In the genomic region with DNA sequence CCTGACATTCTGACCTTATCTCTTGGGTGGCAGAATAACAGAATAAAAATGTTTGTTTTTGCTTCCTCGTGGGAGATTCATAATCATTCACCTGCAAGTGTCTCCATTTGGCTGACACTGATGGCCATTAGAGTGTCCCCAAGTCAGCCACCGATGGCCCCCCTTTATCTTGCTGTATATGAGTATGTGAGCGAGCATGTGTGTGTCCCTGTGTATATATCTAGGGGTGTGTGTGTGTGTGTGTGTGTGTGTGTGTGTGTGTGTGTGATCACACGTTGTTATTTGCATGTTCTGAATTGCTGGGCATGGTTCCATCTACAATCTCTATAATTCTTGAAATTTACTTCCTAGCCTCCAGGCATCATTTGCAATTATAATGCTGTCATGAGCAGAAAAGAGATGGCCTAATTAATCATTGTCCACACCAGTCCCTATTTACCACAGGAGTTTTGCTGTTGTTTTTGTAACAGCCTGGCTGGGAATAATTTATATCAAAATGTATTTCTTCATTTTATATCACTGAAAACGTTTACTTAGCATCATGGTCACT, we compare ENCODE assay signal across 27 mouse cellular contexts. TPM values are rescaled to one million over a fixed set of nuclear protein-coding genes. Genes with fewer than 3 reads are reported as not detected.
DNase-seq lines count a peak whose midpoint lies in the region; ATAC-seq and TF ChIP-seq lines count a peak whose summit lies in the region.
"Had no signal": no experiment of that assay in that cellular context is flagged by ENCODE, and none has a peak within 500 bp of the region (broad histone marks: within the 10 kb centered on the region; RNA-seq: fewer than 3 reads in every experiment).

No protein-coding gene starts in this region.

- no peak for TF ChIP-seq CTCF in hindbrain, postnatal 0 days (IDR thresholded peaks at IDR 0.05; ENCODE audit: low read depth)

- H3K27me3 ChIP-seq in forebrain, embryonic 15.5 days: no peaks in the 10 kb centered on the region
- peaks cover 5% of the 10 kb centered on the region; the same call in 1 of the 2 replicates for H3K27me3 ChIP-seq in forebrain, embryonic 12.5 days
- no peaks in the 10 kb centered on the region for H3K27me3 ChIP-seq in hindbrain, embryonic 13.5 days
- no peaks in the 10 kb centered on the region for H3K27me3 ChIP-seq in hindbrain, embryonic 14.5 days (ENCODE audit: control insufficient read depth, insufficient read depth, low read length)
- no peaks in the 10 kb centered on the region for H3K27me3 ChIP-seq in neural tube, embryonic 12.5 days (replicated peaks)
- no peaks in the 10 kb centered on the region for H3K27me3 ChIP-seq in hindbrain, postnatal 0 days (ENCODE audit: insufficient read depth, low read length)
- H3K27me3 ChIP-seq: liver, embryonic 15.5 days; stomach, embryonic 15.5 days had no signal

- no peaks in the 10 kb centered on the region for H3K36me3 ChIP-seq in forebrain, embryonic 15.5 days
- no peaks in the 10 kb centered on the region for H3K36me3 ChIP-seq in forebrain, embryonic 12.5 days (replicated peaks)
- no peaks in the 10 kb centered on the region for H3K36me3 ChIP-seq in hindbrain, embryonic 13.5 days
- no peaks in the 10 kb centered on the region for H3K36me3 ChIP-seq in hindbrain, embryonic 14.5 days (replicated peaks; ENCODE audit: control insufficient read depth, insufficient read depth)
- H3K36me3 ChIP-seq in neural tube, embryonic 12.5 days: no peaks in the 10 kb centered on the region
- H3K36me3 ChIP-seq in hindbrain, postnatal 0 days (ENCODE audit: insufficient read depth, low read length): no peaks in the 10 kb centered on the region
- H3K36me3 ChIP-seq: embryonic facial prominence, embryonic 13.5 days; limb, embryonic 12.5 days; liver, embryonic 15.5 days; midbrain, embryonic 10.5 days; stomach, embryonic 15.5 days had no signal

- no peak overlapping the region for H3K9ac ChIP-seq in forebrain, embryonic 15.5 days (replicated peaks)
- no peak overlapping the region for H3K9ac ChIP-seq in forebrain, embryonic 12.5 days
- no peak overlapping the region for H3K9ac ChIP-seq in hindbrain, embryonic 13.5 days
- H3K9ac ChIP-seq in hindbrain, embryonic 14.5 days: no peak overlapping the region
- no peak overlapping the region for H3K9ac ChIP-seq in neural tube, embryonic 12.5 days
- H3K9ac ChIP-seq in hindbrain, postnatal 0 days (replicated peaks; ENCODE audit: low read length): no peak overlapping the region
- H3K9ac ChIP-seq: embryonic facial prominence, embryonic 13.5 days; limb, embryonic 12.5 days; liver, embryonic 15.5 days; lung, embryonic 14.5 days; stomach, embryonic 15.5 days had no signal

- no peaks in the 10 kb centered on the region for H3K9me3 ChIP-seq in forebrain, embryonic 15.5 days
- H3K9me3 ChIP-seq in forebrain, embryonic 12.5 days: no peaks in the 10 kb centered on the region
- H3K9me3 ChIP-seq in hindbrain, embryonic 13.5 days: no peaks in the 10 kb centered on the region
- H3K9me3 ChIP-seq in hindbrain, embryonic 14.5 days (ENCODE audit: control insufficient read depth, low read length): no peaks in the 10 kb centered on the region
- H3K9me3 ChIP-seq in neural tube, embryonic 12.5 days: no peaks in the 10 kb centered on the region
- H3K9me3 ChIP-seq in hindbrain, postnatal 0 days (ENCODE audit: low read length): no peaks in the 10 kb centered on the region
- H3K9me3 ChIP-seq: embryonic facial prominence, embryonic 13.5 days; limb, embryonic 12.5 days; liver, embryonic 15.5 days; midbrain, embryonic 10.5 days; stomach, embryonic 15.5 days had no signal

- no peak for DNase-seq in hindbrain, embryonic 14.5 days (ENCODE audit: low spot score)
- DNase-seq in neural tube, embryonic 10.5 days (ENCODE audit: extremely low spot score, low spot score): no peak
- peak; percentile 35 for DNase-seq in hindbrain, postnatal 0 days (ENCODE audit: low spot score)
- no peak for DNase-seq in lung, postnatal 4 days
- DNase-seq: adrenal gland, postnatal 14 days; cerebellum, adult 18-20 months; cerebellum, postnatal 10 days; gastrocnemius, postnatal 10 days; heart, postnatal 14 days; kidney, adult 9 months; lung, embryonic 14.5 days; lung, postnatal 14 days; right cerebral cortex, postnatal 25 days had no signal

- H3K4me1 ChIP-seq in forebrain, embryonic 15.5 days: peaks cover 4% of the 10 kb centered on the region
- peaks cover 2% of the 10 kb centered on the region; the same call in 1 of the 2 replicates for H3K4me1 ChIP-seq in forebrain, embryonic 12.5 days
- H3K4me1 ChIP-seq in hindbrain, embryonic 13.5 days (replicated peaks): peaks cover 11% of the 10 kb centered on the region
- peaks cover 6% of the 10 kb centered on the region for H3K4me1 ChIP-seq in hindbrain, embryonic 14.5 days (replicated peaks; ENCODE audit: control insufficient read depth, insufficient read depth, low read length)
- H3K4me1 ChIP-seq in neural tube, embryonic 12.5 days: 0 out of 2 replicates have a peak, but pooled peaks cover 3% of the 10 kb centered on the region
- H3K4me1 ChIP-seq in hindbrain, postnatal 0 days (ENCODE audit: insufficient read depth, low read length): no peaks in the 10 kb centered on the region
- H3K4me1 ChIP-seq: embryonic facial prominence, embryonic 13.5 days; stomach, embryonic 15.5 days had no signal

- H3K27ac ChIP-seq in forebrain, embryonic 15.5 days (replicated peaks): 0 out of 2 replicates have a peak overlapping the region, but pooled peaks have one; percentile 24
- no peak overlapping the region for H3K27ac ChIP-seq in forebrain, embryonic 12.5 days
- 0 out of 2 replicates have a peak overlapping the region, but pooled peaks have one; percentile 12 for H3K27ac ChIP-seq in hindbrain, embryonic 13.5 days
- no peak overlapping the region for H3K27ac ChIP-seq in hindbrain, embryonic 14.5 days
- H3K27ac ChIP-seq in neural tube, embryonic 12.5 days: no peak overlapping the region
- no peak overlapping the region for H3K27ac ChIP-seq in hindbrain, postnatal 0 days
- H3K27ac ChIP-seq: embryonic facial prominence, embryonic 13.5 days; layer of hippocampus, adult 2 months; left cerebral cortex, adult 2 months; limb, embryonic 12.5 days; liver, embryonic 15.5 days; midbrain, embryonic 10.5 days; stomach, embryonic 15.5 days had no signal

- WGBS in forebrain, embryonic 15.5 days: 40% methylated on average over 5 of the region's 5 CpGs
- 58% methylated on average over 5 of the region's 5 CpGs for WGBS in forebrain, embryonic 12.5 days
- 43% methylated on average over 5 of the region's 5 CpGs for WGBS in hindbrain, embryonic 13.5 days
- WGBS in hindbrain, embryonic 14.5 days: 31% methylated on average over 5 of the region's 5 CpGs
- WGBS in neural tube, embryonic 12.5 days: 49% methylated on average over 5 of the region's 5 CpGs
- 32% methylated on average over 5 of the region's 5 CpGs for WGBS in hindbrain, postnatal 0 days

- no peak overlapping the region for H3K4me3 ChIP-seq in forebrain, embryonic 15.5 days
- H3K4me3 ChIP-seq in forebrain, embryonic 12.5 days (replicated peaks): no peak overlapping the region
- H3K4me3 ChIP-seq in hindbrain, embryonic 13.5 days: no peak overlapping the region
- H3K4me3 ChIP-seq in hindbrain, embryonic 14.5 days (replicated peaks; ENCODE audit: low read length): no peak overlapping the region
- no peak overlapping the region for H3K4me3 ChIP-seq in neural tube, embryonic 12.5 days
- H3K4me3 ChIP-seq in hindbrain, postnatal 0 days (ENCODE audit: low read length): no peak overlapping the region
- H3K4me3 ChIP-seq: embryonic facial prominence, embryonic 13.5 days; layer of hippocampus, adult 2 months; left cerebral cortex, adult 2 months; limb, embryonic 12.5 days; liver, embryonic 15.5 days; midbrain, embryonic 10.5 days; stomach, embryonic 15.5 days had no signal

- no peak overlapping the region for H3K4me2 ChIP-seq in forebrain, embryonic 15.5 days (replicated peaks)
- no peak overlapping the region for H3K4me2 ChIP-seq in forebrain, embryonic 12.5 days
- H3K4me2 ChIP-seq in hindbrain, embryonic 13.5 days: no peak overlapping the region
- no peak overlapping the region for H3K4me2 ChIP-seq in hindbrain, embryonic 14.5 days (replicated peaks)
- H3K4me2 ChIP-seq in neural tube, embryonic 12.5 days (replicated peaks): no peak overlapping the region
- H3K4me2 ChIP-seq in hindbrain, postnatal 0 days (ENCODE audit: low read depth, low read length): no peak overlapping the region
- H3K4me2 ChIP-seq: embryonic facial prominence, embryonic 13.5 days; limb, embryonic 12.5 days; liver, embryonic 15.5 days; lung, embryonic 14.5 days; stomach, embryonic 15.5 days had no signal

- ATAC-seq in forebrain, embryonic 15.5 days (replicated peaks): 0 out of 2 replicates have a peak, but pooled peaks have one; percentile 51
- no peak for ATAC-seq in forebrain, embryonic 12.5 days (ENCODE audit: low FRiP score)
- 0 out of 2 replicates have a peak, but pooled peaks have one; percentile 41 for ATAC-seq in hindbrain, embryonic 13.5 days (ENCODE audit: low FRiP score)
- no peak; the same call in 1 of the 2 replicates for ATAC-seq in hindbrain, embryonic 14.5 days (ENCODE audit: low FRiP score)
- peak; percentile 56 for ATAC-seq in neural tube, embryonic 12.5 days (ENCODE audit: low FRiP score, low read depth)
- no peak for ATAC-seq in hindbrain, postnatal 0 days
- ATAC-seq: intestine, embryonic 16.5 days had no signal

RNA-seq across cellular contexts. Expression of a gene that starts 3.6 kb away (rescaled TPM):
- polyA plus RNA-seq in forebrain, embryonic 15.5 days (2015; fragmentation: Nextera tagmentation; extraction: Ambion mirVana): 0.05 and 0.06 TPM in 2 replicates
- polyA plus RNA-seq in forebrain, embryonic 12.5 days (2016; fragmentation: Nextera tagmentation; extraction: Ambion mirVana): not detected in 2 replicates
- polyA plus RNA-seq in hindbrain, embryonic 13.5 days (2015; fragmentation: Nextera tagmentation; extraction: Ambion mirVana): 0.05 and 0.09 TPM in 2 replicates
- 0.08 and 0.19 TPM in 2 replicates for polyA plus RNA-seq in hindbrain, embryonic 14.5 days (2014; fragmentation: Nextera tagmentation; extraction: Ambion mirVana)
- polyA plus RNA-seq in neural tube, embryonic 12.5 days (2016; fragmentation: Nextera tagmentation; extraction: Ambion mirVana): 0.06 and 0.11 TPM in 2 replicates
- total RNA-seq in hindbrain, postnatal 0 days (2014; rRNA removed): 0.16 and 0.32 TPM in 2 replicates
- not detected in 2 replicates for polyA plus RNA-seq in hindbrain, postnatal 0 days (2015; fragmentation: Nextera tagmentation; extraction: Ambion mirVana)
- total RNA-seq: left cerebral cortex, adult 2 months; MEL; monocyte, adult 5-6 weeks had no signal
- polyA plus RNA-seq: embryonic facial prominence, embryonic 13.5 days had no signal

Comparison
In these comparisons a context has a peak if more than half of its experiments do, and no peak if none do; other contexts are left out.
1. ATAC-seq: peak in forebrain, embryonic 15.5 days (single experiment), hindbrain, embryonic 13.5 days (single experiment) and neural tube, embryonic 12.5 days (single experiment); none in forebrain, embryonic 12.5 days (single experiment), hindbrain, embryonic 14.5 days (single experiment) and hindbrain, postnatal 0 days (single experiment).
2. H3K27ac ChIP-seq: peak in forebrain, embryonic 15.5 days (single experiment) and hindbrain, embryonic 13.5 days (single experiment); none in forebrain, embryonic 12.5 days (single experiment), hindbrain, embryonic 14.5 days (single experiment), neural tube, embryonic 12.5 days (single experiment) and hindbrain, postnatal 0 days (single experiment).